Mouse (Mus musculus) stomach, embryonic 14.5 days (tissue): ENCODE measurements around the gene Antxr1. TPM values are rescaled to one million over a fixed set of nuclear protein-coding genes. Genes with fewer than 3 reads are reported as not detected.

Source experiments
- ATAC-seq: fragments of 200-750 bp; cut with Nextera tagmentation; 2 replicates; pipeline ENCODE4 v1.8.0; 2017; ENCODE audit warnings: low read depth, moderate TSS enrichment; ENCODE audit not compliant: insufficient number of reproducible peaks, insufficient read depth, low FRiP score
- H3K27ac ChIP-seq: fragments of 300-500 bp; sonication (generic); 2 replicates; pipeline ENCODE4 v1.5.1; 2014; ENCODE audit warnings: mild to moderate bottlenecking, low read length, moderate library complexity, mixed read lengths
- H3K27me3 ChIP-seq: fragments of 300-500 bp; sonication (generic); 2 replicates; pipeline ENCODE4 v1.6.1; 2014; ENCODE audit warnings: low read length, control low read depth, mixed read lengths; ENCODE audit not compliant: control insufficient read depth, insufficient read depth
- H3K36me3 ChIP-seq: fragments of 300-500 bp; sonication (generic); 2 replicates; pipeline ENCODE4 v1.6.1; 2014; ENCODE audit warnings: mild to moderate bottlenecking, control low read depth, low read length, moderate library complexity, mixed read lengths; ENCODE audit not compliant: control insufficient read depth, insufficient read depth
- H3K4me1 ChIP-seq: fragments of 300-500 bp; sonication (generic); 2 replicates; pipeline ENCODE4 v1.6.1; 2014; ENCODE audit warnings: low read length, control low read depth, mixed read lengths; ENCODE audit not compliant: control insufficient read depth, insufficient read depth
- H3K4me2 ChIP-seq: fragments of 300-500 bp; sonication (generic); replicated peaks from 2 replicates; pipeline ENCODE4 v1.6.1; 2014; ENCODE audit warnings: low read depth, low read length, control low read depth
- H3K4me3 ChIP-seq: fragments of 300-500 bp; sonication (generic); 2 replicates; pipeline ENCODE4 v1.5.1; 2014; ENCODE audit warnings: low read depth, low read length, control low read depth
- H3K9ac ChIP-seq: fragments of 300-500 bp; sonication (generic); replicated peaks from 2 replicates; pipeline ENCODE4 v1.6.1; 2014; ENCODE audit warnings: low read depth, mild to moderate bottlenecking, control low read depth, low read length, moderate library complexity, mixed read lengths
- H3K9me3 ChIP-seq: fragments of 300-500 bp; sonication (generic); 2 replicates; pipeline ENCODE4 v1.6.1; 2016; ENCODE audit warnings: low read depth, low read length, control low read depth; ENCODE audit not compliant: control insufficient read depth
- WGBS: fragments of 180-500 bp; shearing (Covaris S2); extraction: QIAGEN DNeasy Blood & Tissue Kit; methylation state at CpG from one replicate; pipeline ENCODE4 v1.1.7; 2014; 5-methylcytosine and 5-hydroxymethylcytosine counted together
- polyA plus RNA-seq: library from polyadenylated mRNA; unstranded; fragments of >200 nt; fragmentation: Nextera tagmentation; extraction: Ambion mirVana; gene quantifications from 2 replicates; pipeline ENCODE4 v1.2.1, GENCODE M21; 2014

Antxr1 gene
- polyA plus RNA-seq, 1 experiment from 2014 or later = 13.5 TPM

DNA sequence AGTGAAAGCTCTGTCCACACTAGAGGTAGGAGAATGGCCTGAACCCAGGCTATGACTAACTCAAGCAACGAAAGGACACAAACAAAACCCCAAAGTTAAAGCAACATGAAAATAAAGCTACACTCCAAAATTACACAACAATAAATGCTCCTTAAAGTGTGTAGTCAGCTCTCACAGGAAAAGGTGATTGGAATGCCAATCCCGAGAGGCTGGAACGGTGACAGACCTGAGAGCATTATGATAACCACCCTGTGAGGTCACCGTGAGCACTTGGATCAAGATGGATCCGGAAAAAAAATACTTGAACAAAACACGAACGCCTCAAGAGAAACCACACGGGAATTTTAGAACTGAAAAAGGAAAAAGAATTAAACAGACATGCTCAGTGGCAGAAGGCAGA is 31.1 kb downstream of the Antxr1 start:
- no peaks in the 10 kb centered on the region for H3K36me3 ChIP-seq
- H3K27ac ChIP-seq = no peak overlapping the region
- H3K4me1 ChIP-seq = no peaks in the 10 kb centered on the region
- no peak for ATAC-seq
- H3K27me3 ChIP-seq = no peaks in the 10 kb centered on the region
- H3K9me3 ChIP-seq = no peaks in the 10 kb centered on the region
- no peak overlapping the region for H3K9ac ChIP-seq
- no peak overlapping the region for H3K4me2 ChIP-seq
- H3K4me3 ChIP-seq = no peak overlapping the region
- WGBS = 85% methylated on average over 8 of the region's 8 CpGs

DNA sequence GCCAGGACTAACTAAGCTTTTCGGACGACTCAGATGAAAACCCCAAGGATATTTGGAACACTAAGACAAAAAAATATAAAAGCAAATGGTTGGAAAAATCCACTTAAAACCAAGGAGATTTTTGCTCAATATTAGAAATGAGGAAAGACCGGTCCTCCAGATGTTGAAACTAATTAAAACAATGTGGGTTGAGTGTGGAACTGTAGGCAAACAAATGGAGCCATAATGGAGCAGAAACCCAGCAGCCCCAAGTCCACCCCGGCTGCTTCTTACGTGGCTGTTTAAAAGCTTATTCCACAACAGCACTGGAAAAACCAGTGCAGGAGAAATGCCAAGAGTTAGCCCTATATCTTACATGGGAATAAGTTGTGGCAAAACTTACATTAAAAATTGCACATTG is 32.9 kb downstream of the Antxr1 start:
- WGBS = 73% methylated on average over 5 of the region's 5 CpGs
- no peaks in the 10 kb centered on the region for H3K27me3 ChIP-seq

DNA sequence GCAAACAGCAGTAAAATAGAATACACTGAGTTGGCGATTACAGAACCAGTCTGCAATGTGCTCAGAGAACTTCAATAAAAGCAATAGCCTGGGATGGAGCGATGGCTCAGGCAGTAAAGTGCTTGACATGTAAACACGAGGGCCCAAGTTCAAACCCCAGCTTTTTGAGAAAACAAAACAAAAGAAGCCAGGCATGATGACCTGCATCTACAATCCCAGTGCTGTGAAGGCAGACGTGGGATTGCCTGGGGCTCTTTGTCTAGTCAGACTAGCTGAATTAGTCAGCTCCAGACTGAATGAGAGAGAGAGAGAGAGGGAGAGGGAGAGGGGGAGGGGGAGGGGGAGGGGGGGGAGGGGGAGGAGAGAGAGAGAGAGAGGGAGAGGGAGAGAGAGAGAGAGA is 33.6 kb downstream of the Antxr1 start:
- Histone ChIP-seq H3K36me3 (no peaks in the 10 kb centered on the region), H3K9ac (no peak overlapping the region), H3K27me3 (no peaks in the 10 kb centered on the region), H3K4me3 (no peak overlapping the region), H3K4me2 (no peak overlapping the region), H3K4me1 (no peaks in the 10 kb centered on the region), H3K27ac (no peak overlapping the region), H3K9me3 (no peaks in the 10 kb centered on the region)
- ATAC-seq = no peak
- 40% methylated on average over 4 of the region's 4 CpGs for WGBS

More for the DNA sequence above, 32.9 kb downstream of the Antxr1 start:
- no peak overlapping the region for H3K4me3 ChIP-seq
- no peaks in the 10 kb centered on the region for H3K36me3 ChIP-seq
- H3K4me1 ChIP-seq = no peaks in the 10 kb centered on the region
- H3K4me2 ChIP-seq = no peak overlapping the region
- no peak overlapping the region for H3K9ac ChIP-seq
- H3K9me3 ChIP-seq = no peaks in the 10 kb centered on the region
- no peak for ATAC-seq
- no peak overlapping the region; the same call in 1 of the 2 replicates for H3K27ac ChIP-seq

DNA sequence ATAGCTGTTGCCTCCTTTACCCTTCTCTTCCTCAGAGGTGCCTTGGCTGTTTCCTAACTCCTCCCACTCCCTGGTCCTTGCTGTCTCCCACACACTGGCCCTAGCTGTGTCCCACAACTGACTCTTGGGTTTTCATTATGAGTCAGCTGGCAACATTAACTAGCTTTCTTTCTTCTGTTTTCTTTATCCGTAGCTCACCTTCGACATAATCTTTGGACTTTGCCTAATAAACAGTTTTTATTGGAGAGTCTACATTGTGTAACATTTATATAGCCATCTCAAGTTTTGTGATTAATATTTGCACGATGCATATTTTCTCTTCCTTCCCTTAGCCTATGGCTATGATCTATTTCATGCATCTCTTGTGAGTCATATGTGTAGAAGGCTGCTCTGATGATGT is 40.7 kb downstream of the Antxr1 start:
- WGBS = 85% methylated on average over 3 of the region's 3 CpGs
- no peaks in the 10 kb centered on the region for H3K36me3 ChIP-seq
- H3K4me3 ChIP-seq = no peak overlapping the region
- no peak overlapping the region for H3K9ac ChIP-seq
- no peaks in the 10 kb centered on the region for H3K9me3 ChIP-seq
- H3K4me2 ChIP-seq = no peak overlapping the region
- no peaks in the 10 kb centered on the region for H3K27me3 ChIP-seq
- H3K4me1 ChIP-seq = peaks cover 3% of the 10 kb centered on the region; the same call in 1 of the 2 replicates
- H3K27ac ChIP-seq = no peak overlapping the region
- ATAC-seq = no peak

DNA sequence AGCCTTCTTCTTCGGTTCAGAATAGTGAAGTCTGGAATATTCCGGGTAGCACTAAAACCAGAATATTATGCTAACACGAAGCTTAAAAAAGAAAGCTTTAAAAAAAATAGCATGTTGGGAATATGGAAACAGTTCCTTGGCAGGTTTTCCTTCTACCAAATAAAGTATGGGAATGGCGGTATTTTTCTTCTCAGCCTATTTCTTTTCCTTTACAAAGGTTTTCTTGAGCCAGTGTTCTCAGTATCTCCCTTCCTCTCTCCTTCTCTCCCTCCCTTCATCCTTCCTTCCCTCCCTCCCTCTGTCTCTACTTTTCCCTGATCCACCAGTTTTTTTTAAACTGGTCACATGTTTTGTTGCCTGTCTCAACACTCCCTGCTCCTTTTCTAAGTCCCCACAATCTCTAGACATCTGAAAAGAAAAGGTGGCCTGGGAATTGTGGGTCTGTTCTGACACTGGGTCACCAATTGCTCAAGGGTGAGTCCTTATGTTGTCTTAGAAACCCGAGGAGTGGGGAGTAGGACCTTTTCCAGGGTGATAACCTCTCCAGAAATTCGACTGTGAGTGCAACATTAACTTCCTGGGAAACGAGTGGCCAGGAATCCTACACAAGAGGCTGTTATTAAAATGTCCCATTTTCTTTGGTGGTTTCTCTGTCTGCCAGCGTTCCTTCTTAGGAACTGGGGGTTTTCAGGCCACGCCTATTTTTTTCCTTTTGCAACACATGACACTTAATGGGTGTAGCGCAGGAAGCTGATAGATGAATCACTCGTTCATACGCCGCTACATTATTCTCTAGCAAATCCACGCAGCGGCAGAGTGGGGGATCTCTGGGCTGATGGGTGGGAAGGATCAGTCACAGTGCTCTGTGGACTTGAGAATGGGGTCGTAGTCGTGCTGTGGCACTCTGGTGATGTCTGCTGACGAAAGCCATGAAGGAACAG is 42.4 kb downstream of the Antxr1 start:
- H3K4me3 ChIP-seq = no peak overlapping the region
- 82% methylated on average over 18 of the region's 18 CpGs for WGBS
- H3K36me3 ChIP-seq = no peaks in the 10 kb centered on the region
- H3K27ac ChIP-seq = no peak overlapping the region
- H3K4me2 ChIP-seq = no peak overlapping the region
- H3K27me3 ChIP-seq = no peaks in the 10 kb centered on the region
- H3K4me1 ChIP-seq = peaks cover 3% of the 10 kb centered on the region; the same call in 1 of the 2 replicates
- ATAC-seq = no peak
- H3K9me3 ChIP-seq = no peaks in the 10 kb centered on the region
- H3K9ac ChIP-seq = no peak overlapping the region

DNA sequence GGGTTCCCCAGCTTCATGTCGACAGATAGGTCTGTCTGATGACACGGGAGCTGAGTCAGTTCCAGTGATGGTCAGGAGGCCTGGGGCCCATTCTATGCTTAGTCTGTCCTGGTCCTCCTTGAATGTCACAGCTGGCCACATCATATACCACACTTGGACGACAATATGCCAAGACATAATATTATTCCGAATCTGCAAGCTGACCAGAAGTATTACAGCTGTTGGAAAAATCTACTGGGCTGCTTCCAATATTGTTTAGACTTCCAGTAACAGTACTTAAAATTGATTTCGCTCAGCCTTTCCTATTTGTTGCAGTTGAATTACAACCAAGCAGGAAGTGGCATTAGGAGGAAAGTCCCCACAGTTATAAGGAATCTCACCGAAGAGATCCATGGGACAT is 48.4 kb downstream of the Antxr1 start:
- H3K27me3 ChIP-seq = no peaks in the 10 kb centered on the region
- 66% methylated on average over 6 of the region's 6 CpGs for WGBS
- H3K4me3 ChIP-seq = no peak overlapping the region
- H3K4me2 ChIP-seq = no peak overlapping the region
- ATAC-seq = no peak
- no peaks in the 10 kb centered on the region for H3K36me3 ChIP-seq
- H3K4me1 ChIP-seq = no peaks in the 10 kb centered on the region
- H3K9me3 ChIP-seq = no peaks in the 10 kb centered on the region
- H3K9ac ChIP-seq = no peak overlapping the region
- H3K27ac ChIP-seq = no peak overlapping the region

DNA sequence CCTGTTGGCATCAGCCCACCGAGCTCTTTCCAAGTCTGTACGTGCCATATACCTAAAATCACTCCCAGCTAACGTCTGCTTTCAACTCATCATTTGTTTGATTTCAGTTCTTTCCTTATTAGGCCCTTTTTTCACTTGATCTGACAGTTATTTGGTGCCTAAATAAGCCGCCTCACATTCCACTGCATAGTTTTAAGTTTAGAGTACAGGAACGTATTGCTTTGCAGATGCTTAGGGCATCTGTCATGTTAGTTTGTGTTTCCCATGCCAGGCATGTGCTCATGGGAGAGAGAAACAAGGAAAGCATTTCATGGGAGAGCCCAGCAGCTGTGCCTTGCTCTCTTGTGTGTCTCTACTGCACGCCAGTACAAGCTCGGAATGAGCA is 50.3 kb downstream of the Antxr1 start:
- no peaks in the 10 kb centered on the region for H3K27me3 ChIP-seq
- no peaks in the 10 kb centered on the region for H3K9me3 ChIP-seq
- no peaks in the 10 kb centered on the region; the same call in 1 of the 2 replicates for H3K36me3 ChIP-seq
- H3K4me3 ChIP-seq = no peak overlapping the region
- H3K4me2 ChIP-seq = no peak overlapping the region
- no peaks in the 10 kb centered on the region for H3K4me1 ChIP-seq
- ATAC-seq = no peak
- peak overlapping the region; percentile 35; the same call in 1 of the 2 replicates for H3K27ac ChIP-seq
- 56% methylated on average over 7 of the region's 7 CpGs for WGBS
- H3K9ac ChIP-seq = no peak overlapping the region

DNA sequence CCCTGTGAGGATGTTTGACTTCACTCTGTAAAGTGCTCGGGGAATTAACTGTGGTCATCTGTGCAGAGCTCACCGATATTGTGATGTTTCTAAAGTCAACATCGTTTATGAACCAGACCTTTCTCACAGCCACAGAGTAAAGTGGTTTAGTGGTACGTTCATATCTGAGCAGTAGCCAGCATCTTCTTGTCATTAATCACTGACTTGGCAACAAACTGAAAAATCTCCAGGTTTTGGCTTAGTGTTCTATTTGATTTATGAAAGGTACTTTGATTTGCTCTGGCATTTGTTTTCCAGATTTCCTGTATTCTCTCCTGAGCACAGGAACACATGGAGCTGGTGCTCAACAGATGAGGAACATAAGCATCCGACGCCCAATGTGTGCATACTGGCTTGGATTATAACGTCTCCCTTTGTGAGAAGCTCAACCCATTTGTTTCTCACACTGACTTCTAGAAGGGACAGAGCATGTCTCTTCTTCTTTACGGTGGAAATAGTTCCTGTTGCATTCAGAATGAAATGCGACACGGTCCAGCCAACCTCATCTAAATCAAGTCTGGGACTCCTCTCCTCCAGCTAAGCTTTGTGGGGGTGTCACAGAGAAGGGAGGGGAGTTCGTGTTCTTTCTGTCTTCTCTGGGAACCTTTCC is 50.8 kb downstream of the Antxr1 start:
- ATAC-seq = no peak
- Histone ChIP-seq H3K27ac (peak overlapping the region; percentile 35; the same call in 1 of the 2 replicates), H3K4me2 (no peak overlapping the region), H3K9me3 (no peaks in the 10 kb centered on the region), H3K4me3 (no peak overlapping the region), H3K36me3 (no peaks in the 10 kb centered on the region; the same call in 1 of the 2 replicates), H3K27me3 (no peaks in the 10 kb centered on the region), H3K9ac (no peak overlapping the region), H3K4me1 (no peaks in the 10 kb centered on the region)
- 53% methylated on average over 11 of the region's 11 CpGs for WGBS
